Mouse (Mus musculus) spleen, adult 2 months (tissue): Measurements from ENCODE around the gene Kirrel3.

ENCODE experiments used
- CTCF ChIP-seq: fragments of 200-500 bp; IDR thresholded peaks from 2 replicates; pipeline ENCODE4 v1.5.1; 2011; ENCODE audit warnings: mild to moderate bottlenecking, inconsistent platforms; ENCODE audit not compliant: insufficient read depth, insufficient read length, insufficient replicate concordance; ENCODE audit errors: extremely low read depth
- POLR2A ChIP-seq: fragments of 200-500 bp; IDR thresholded peaks from 2 replicates; pipeline ENCODE4 v1.6.1; 2011; ENCODE audit warnings: low read depth, low read length, inconsistent platforms

- TF ChIP-seq CTCF (no peak), POLR2A (no peak)
These were observed 459.6 kb downstream of the Kirrel3 start for GRCm38 (mm10) chr9:34945301-34945700.
